Mouse (Mus musculus) heart, postnatal 4 days (tissue): ENCODE measurements around the gene Ino80e. TPM values are rescaled to one million over a fixed set of nuclear protein-coding genes. Genes with fewer than 3 reads are reported as not detected.
A peak's percentile ranks its signal among the peaks of the same experiment; 100 is the strongest.

Experiments used
- DNase-seq: peaks from one replicate; pipeline ENCODE4 v3.0.0; 2021
- total RNA-seq, 2 experiments: library from RNA; stranded (reverse); gene quantifications; 2 replicates each; pipeline ENCODE4 v1.2.3; 2021

Gene Ino80e
- total RNA-seq, 2 experiments from 2014 or later = 33.5 to 34.1 TPM

DNA sequence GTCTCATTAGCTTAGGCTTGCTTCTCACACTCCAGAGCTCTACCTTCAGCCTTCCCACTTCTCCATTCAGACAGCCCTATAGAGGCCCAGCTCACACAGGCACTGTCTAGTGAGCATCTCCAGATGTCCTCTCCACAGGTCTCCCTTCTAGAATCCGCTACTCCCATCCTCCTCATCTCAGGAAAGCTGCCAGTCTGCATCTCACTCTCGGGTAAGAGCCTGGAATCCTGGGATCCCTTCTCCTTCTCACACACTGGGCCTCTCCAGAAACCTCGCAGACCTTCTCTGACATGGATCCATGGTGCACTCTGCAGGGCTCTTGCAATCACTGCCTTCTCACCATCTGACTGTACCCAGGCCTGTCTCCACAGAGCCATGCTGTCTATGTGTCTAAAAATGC is 6.5 kb downstream of the Ino80e start:
- DNase-seq = no peak

DNA sequence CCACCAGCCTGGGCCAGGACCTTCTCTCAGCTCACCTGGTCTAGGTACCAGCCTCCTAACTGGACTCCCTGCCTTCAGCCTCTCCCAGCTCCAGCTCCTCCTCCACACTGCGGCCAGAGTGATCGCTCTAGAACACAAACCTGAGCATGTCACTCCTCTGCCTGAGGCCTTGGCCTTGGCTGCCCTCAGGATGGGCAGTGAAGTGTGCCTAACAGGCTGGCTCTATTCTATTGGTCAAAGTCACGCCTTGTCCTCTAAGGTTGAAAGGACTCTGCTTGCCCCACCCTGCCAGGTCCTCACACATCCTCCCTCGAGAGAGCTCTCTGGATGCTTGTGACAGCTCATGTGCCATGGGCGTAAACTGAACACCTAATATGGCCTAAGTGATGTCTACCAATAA is 8.7 kb downstream of the Ino80e start:
- no peak for DNase-seq

DNA sequence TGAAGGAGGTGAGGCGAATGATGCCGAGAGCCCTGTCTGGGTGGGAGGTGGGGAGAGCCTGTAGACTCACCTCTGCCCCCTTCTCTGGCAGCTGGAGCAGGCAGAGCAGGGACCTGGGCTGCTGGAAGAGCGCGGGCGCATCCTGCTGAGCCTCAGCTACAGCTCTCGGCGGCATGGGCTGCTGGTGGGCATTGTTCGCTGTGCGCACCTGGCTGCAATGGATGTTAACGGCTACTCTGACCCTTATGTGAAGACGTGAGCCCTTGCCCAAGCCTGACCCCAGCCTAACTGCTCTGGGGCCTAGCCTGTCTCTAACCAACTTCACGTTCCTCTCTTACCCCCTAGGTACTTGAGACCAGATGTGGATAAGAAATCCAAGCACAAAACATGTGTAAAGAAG is 11.0 kb downstream of the Ino80e start:
- no peak for DNase-seq

DNA sequence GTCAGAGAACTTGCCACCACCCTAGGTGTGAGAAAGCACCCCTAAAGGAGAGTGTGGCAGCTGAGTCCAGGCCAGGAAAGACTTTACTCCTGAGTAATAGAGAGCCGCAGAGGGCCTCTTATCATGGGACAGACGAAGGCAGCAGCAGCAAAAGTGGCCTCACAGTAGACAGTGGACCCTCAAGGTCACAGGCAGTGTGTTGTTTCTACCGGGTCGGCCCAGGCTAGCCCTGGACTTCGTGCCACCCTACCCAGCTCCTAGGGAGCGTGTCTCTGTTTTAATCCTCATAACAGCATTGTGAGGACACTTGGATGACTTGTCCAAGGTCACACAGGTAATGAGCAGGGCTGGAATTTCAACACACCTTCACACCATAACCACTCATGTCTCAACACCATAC is 12.0 kb downstream of the Ino80e start:
- DNase-seq = no peak

DNA sequence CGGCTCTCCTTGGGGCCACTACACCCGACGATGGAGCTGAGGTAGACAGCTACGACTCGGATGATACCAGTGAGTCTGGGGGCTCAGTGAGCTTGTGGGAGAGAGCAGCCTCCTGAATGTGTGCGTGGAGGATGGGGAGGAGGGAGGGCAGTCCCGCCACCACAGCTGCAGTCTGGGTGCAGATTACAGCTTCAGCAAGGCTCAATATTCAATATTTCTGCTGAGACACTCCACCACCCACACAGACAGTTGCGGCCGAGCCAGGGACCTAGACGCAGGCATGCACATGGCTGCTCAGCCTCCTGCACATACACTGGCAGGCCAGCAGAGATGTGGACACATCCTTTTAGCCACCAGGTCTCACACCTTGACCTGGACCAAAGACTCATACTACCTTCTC is 13.4 kb downstream of the Ino80e start:
- no peak for DNase-seq

DNA sequence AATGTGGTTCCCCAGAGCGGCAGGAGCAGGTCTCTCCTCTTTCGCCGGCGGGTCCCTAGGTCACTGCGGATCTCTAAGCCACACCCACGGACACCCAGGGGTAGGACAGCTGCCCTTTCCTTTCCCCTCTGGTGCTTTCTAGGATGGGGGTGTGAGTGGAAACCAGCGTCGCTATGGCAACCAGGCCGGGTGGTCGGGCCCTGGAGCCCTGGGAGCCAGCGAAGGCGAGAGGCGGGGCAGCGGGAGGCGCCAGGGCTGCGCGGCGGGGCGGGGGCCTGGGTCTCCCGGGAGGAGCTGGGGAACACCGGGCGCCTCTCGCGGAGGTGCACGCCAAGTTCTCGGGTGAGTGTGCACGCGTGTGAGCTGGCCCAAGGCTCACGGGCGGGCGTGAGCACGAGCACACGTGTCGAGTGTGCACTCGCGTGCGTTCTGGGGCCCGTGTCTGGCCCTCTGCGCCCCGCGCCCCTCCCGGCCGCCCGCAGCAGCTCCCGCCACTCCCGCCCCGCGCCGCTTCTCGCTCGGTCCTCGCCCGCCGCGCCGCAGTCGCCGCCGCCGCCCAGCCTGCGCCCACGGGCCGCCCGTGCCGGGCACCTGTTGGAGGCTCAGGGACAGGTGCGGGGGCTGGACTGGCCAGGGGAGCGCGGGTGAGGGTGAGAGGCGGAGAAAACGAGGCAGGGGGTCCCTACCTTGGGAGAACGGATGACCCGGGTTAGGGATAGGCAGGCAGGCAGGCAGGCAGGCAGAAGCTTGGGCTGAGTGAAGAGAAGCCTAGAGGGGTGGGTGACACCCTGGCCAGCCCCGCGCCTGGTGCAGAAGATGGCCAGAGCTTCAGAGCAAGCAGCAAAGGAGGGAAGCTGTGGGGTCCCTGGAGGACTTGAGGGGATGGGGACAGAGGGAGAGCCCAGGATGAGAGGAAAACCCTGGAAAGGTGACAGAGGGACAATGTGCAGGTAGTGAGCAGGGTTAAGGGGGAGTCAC is 14.5 kb downstream of the Ino80e start:
- DNase-seq = no peak

DNA sequence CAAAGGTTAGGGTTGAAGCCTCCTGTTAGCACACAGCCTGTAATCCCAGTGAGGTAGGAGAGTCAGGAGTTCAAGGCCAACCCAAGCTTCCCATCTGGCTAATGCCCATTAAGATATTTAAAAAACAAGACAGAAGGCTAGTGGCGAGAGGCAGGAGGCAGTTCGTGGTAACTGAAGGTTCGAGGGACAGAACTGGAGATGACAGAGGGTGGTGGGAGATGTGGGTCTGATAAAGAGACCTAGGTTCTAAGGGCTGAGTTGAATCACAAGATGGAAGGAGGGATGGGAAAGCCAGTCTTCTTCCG is 15.1 kb downstream of the Ino80e start, which contains the start of gene Doc2a:
TSS of gene Doc2a (plus strand) at position 301 of the 305 bp plus-strand sequence.
- DNase-seq = no peak

DNA sequence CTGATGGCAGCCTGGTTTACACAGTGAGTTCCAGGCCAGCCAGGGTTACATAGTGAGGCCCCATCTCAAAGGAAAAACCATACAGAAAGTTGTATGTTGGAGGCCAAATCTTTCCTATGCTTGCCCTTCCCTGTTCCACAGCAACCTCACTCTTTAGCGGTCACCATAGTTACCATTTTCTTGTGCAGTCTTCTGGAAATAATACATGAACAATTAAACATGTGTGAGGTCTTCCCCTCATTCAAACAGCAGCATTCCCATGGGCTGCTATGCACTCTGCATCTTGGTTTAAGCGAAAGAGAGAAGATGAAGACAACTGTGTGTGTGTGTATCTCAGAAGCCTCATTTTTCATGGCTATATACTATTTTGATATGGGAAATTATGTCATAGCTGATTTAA is 16.7 kb downstream of the Ino80e start:
- no peak for DNase-seq

DNA sequence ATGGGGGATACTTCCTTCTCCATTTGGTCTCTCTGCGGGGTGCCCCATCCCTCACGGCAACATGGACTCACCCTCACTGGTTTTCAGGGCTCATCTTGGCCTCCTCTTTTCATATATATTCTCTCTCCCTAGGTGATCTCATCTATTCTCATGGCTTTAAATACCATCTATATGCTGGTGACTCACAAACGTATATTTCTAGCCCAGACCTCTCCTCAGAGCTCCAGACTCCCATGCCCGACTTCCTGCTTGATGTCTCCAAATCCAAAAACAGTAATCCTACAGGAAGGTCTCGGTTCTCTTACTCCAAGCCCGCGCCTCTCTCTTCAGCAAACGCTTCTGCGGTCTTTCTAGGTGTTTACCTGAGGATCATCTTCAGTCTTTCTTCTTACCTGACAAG is 18.9 kb downstream of the Ino80e start:
- DNase-seq = no peak

DNA sequence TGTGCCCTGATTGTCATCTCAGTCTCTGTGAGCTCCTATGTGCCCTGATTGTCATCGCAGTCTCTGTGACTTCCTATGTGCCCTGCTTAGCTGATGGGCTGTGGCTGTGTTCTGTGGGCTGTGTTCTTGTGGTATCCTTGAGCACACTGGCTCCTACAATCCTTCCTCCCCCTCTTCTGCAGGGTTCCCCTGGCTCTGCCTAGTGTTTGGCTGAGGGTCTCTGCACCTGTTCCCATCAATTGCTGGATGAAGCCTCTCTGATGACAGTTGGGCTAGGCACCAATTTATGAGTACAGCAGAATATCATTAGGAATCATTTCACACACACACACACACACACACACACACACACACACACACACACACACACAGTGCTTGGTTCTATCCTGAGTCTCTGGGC is 28.9 kb downstream of the Ino80e start:
- no peak for DNase-seq

DNA sequence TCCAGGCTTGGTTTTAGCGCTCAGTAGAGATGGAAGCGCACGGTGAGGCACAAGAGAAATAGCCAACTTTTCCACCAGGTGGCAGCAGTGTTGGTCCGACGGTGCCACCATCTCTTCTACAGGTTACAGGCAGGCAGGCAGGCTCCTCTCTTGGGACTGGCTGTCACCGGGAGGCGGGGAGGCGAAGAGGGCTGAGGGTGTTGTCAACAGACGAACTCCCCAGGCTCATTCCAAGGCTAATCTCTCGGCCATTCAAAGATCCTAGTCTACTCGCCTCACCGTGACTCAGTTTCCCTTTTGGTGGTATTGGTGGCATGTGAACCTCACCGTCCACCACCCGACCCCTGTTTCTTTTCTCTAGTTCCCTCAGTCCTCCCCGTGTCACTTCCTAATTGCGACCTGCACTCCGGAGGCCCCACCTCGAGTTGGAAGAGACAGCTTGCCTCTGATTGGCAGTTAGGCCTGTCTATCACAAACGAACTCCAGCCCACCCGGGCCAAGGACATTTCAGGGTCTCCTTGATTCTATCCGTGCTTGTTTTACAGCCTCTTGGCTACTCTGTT is 30.1 kb downstream of the Ino80e start:
- peak; percentile 86 for DNase-seq

DNA sequence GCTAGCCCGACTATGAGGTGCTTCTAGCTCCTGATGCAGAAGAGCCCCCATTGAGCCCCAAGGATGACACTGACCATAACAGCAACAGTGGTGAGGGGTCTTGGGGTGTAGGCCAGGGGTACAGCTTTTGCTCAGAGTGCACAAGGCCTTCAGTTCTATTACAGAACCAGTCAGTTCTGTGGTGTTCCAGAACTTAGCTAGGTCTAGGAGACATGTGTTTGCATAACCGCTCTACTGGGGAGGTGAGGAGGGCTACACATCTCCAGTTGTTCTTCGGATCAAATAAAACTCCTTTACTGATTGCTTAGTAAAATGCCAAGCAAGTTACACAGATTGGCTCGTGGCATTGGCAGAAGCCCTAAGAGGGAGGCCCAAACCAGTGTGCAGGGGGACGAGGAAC is 30.6 kb downstream of the Ino80e start, which contains the start of gene 4930451I11Rik:
TSS of gene 4930451I11Rik (minus strand) at position 101 of the 400 bp plus-strand sequence.
- no peak for DNase-seq

DNA sequence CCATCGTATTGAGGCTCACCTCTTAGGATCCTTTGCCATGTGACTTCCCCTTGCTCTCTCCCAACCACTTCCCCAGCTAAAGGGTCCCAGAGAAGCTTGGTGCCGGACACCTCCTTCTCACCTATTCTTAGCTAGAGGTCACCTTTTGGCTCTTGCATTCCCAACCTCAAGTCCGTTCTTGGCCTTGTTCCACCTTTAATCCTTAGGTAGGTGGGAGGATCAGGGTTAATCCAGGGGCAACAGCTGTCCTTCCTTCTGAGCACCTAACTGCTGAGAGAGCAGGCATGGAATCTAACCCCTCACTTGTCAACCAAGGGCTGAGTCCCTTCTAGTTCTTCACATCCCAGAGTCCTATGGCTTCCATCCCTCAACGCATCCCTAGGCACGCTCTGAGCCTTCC is 36.2 kb downstream of the Ino80e start:
- DNase-seq = no peak

DNA sequence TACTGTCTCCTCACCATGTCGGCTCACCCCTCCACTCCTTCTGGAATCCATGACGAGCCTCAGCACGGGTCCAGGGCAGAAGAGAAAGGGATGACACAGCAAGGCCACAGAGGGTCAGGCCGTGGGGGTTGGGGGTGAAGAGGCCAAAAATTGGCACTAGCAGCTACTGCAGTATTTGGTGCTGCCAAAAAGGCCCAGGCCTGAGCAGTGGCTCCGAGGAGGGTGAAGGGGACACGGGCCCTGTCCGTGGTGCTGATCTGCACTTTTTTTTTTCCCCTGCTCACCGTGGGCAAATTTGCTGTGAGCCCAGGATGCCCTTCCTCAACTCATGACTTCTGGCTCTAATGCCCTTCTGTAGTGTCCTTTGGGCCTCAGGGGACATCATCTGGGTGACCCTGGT is 36.8 kb downstream of the Ino80e start:
- DNase-seq = peak; percentile 54

DNA sequence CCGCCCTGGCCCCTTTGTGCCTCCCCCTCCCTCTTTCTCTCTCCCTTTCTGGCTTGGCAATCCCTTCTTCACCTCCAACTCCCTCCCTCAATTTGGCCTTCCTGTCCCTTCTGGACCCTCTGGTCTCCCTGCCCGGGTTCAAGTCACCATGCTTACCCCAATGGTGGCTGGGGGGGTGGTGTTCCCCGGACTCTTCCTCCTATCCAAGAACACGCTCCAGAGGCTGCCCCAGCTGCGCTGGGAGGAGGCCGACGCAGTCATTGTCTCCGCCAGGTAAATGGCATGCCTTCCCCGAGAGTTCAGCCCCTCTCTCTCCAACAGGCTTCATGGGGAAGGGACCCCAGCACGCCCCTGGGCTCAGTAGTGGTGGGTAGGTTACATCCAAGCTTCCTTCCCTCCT is 38.2 kb downstream of the Ino80e start:
- DNase-seq = no peak

DNA sequence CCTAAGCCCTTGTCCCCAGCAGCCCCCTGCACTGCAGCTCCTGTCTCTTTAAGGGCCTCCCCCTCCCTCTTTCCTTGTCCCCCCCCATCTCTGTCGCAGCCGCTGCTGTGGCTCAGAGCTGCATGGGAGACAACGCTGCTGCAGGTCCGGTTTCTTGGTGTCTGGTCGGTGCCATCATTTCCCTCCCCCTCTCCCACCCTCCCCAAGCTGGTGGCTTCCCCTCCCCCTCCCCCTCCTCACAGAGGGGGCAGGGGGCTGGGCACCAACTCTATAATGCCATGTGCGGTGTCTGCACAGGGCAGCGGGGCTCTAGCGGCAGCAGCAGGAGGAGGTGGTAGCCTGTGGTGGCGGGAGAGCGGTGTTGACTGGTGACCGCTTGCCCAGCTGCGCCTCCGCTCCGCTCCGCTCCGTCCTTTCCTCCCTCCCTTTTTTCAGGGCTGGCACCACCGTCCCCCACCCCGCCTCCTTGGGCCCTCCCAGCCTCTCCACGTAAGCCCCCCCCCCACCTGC is 38.9 kb downstream of the Ino80e start:
- DNase-seq = no peak

DNA sequence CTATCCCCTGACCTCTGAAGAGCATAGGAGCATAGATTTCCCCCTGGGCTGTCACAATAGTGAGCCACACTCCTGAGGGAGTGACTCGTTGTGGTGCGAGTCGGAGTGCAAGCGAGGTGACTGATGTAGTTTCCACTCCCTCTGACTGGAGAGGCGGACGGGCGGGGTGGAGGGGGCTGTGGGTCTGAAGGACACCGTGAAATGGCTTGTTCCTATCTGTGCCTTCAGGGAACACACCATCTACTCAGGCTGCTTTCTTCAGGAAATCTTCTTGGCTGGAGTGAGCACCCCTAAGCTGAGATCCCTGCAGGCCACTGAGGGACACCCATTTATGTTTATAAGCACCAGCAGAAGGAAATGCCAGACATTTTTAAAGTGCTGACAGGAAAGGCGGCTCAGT is 39.4 kb downstream of the Ino80e start:
- DNase-seq = no peak

DNA sequence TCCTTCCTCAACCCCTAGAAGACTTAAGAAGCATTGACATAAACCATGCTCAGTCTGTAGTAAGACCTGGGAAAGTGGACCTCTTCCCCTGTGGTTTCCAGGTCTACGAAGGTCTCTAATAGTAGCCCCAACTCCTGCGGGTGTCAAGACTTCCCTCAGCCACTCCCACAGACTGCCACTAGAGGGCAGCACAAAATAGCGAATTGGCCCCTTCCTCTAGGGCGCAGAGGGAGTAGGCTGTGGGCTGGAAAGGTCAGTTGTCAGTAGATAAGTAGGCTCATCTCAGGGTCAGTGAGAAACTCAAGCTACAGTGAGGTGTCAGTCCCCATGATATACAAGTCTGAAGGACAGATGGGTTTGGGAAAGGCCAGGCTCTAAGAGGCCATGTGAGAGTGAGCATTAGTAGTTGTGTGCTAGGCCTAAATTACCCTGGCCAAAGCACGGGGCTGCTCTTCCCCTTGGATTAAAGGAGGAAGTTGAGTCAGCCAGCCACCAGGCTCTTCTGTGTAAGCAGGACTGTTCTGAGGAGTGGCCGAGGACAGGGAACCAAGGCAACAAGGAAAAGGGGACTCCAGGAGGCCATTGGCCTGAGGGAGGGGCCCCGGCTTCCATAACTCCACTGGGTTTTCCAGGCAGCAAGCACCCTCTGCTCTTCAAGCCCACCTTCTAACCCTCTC is 40.2 kb downstream of the Ino80e start:
- DNase-seq = peak; percentile 87

DNA sequence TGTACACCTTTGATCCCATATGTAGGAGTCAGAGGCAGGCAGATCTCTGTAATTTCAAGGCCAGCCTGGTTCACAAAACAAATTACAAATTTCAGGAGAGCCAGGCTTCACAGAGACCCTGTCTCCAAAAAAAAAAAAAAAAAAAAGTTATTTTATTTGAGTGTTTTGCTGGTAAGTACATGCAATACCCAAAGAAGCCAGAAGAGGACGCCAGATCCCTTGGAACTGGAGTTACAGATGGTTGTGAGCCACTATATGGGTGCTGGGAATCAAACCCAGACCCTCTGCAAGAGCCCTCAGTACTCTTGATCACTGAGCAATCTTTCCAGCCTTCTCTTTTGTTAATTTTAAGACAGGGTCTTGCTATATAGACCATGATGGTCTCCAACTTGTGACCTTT is 43.4 kb downstream of the Ino80e start:
- DNase-seq = no peak

DNA sequence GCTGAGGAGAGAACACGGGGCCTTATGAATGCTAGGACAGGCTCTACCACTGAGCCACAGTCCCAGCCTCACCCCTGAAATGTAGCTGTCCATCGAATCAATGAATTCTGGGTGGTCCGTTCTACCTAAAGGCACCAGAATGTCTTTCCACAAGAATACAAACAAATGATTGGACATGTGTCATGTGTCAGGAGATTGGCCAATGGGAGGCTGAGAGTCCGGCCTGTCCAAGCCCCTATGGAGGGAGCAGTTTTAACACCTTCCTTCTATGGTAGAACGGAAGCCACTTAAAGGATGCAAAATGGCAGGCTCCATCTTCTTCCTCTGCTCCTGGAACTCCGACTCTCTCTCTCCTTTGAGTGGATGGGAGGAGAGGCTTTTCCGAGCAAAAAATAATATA is 44.6 kb downstream of the Ino80e start:
- no peak for DNase-seq

DNA sequence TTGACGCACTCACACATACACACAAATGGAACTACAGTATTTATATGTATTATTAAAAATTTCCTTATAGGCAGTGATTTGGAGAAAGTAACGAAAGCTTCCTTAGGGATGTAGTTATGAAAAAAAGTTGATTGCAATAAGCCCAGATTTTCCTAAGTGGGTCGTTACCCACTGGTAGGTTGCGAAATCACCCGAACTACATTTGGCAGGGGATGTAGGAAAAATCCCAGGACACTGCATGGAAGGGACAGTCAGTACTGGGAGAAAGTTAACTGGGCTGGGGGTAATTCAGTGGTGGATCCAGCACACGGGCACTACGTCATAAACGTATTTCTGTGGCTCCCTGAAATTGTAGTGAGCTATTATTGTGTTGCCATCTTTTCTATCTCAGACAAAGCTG is 45.7 kb downstream of the Ino80e start:
- no peak for DNase-seq

DNA sequence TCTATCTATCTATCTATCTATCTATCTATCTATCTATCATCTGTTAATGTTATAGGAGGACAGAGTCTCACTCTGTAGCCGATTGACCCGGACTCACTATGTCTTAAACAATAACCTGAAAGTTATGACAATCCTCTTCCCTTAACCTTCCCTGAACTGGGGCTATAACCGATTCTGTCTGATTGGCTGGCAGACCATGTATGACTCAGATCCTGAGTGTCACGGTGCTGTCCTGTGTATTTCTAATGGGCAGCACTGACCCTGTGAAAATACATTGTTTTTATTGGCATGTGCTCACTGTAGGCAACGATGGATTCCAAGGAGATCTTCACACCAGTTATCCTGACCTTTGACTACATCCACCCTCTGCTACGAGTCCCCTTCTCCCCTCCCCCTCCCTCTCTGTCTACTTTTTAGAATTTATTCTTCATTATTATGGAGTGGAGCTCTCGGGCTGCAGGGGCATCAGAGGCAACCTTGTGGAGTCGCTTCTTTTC is 46.4 kb downstream of the Ino80e start:
- no peak for DNase-seq

DNA sequence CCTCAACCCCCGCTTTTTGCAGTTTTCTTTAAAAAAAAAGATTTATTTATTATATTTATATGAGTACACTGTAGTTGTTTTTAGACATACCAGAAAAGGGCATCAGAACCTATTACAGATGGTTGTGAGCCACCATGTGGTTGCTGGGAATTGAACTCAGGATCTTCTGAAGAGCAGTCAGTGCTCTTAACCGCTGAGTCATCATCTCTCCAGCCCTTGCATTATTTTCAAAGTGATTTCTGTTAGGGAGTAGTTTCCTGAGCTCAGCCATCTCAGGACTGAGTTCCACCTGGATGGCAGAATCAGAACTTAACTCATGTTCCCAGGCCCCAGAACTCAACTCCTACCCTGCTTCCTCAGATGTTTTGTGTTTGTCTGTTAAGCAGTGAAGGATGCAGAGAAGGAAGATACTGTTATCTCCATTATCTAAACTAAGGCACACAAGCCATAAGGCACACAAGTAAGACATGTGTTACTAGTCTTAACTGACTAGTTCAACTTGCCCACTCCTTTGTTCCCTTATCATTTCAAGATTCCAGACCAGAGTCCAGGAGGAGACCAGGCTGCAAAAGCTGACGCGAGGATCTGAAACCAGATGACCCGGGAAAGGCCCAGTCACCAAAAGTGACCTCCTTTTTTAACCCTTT is 52.3 kb downstream of the Ino80e start:
- DNase-seq = no peak
